Mouse (Mus musculus) ovary, postnatal 10 days (tissue): ENCODE results near the gene Prdx1.

ENCODE experiments used
- DNase-seq: peaks from one replicate; pipeline ENCODE4 v3.0.0; 2022; ENCODE audit warnings: low spot score

The Prdx1 gene

DNA sequence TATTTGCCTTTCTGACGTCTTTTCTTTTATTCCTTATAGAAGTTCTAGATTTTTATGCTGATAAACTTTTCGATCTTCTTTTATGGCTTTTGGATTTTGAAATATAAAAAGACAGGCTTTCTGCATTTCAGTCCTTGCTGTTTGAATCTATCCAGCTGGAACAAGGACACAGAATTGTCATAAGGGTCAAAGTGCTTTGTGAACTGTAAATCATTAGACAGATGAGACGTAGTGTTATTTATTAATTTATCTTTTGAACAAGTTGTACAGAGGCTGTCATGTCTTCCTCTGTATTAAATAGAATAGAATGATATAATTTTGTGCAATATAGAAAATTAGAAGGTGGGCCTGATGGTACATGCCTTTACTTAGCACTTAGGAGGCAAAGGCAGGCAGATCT lies 42.1 kb downstream of the Prdx1 start:
- DNase-seq = no peak

DNA sequence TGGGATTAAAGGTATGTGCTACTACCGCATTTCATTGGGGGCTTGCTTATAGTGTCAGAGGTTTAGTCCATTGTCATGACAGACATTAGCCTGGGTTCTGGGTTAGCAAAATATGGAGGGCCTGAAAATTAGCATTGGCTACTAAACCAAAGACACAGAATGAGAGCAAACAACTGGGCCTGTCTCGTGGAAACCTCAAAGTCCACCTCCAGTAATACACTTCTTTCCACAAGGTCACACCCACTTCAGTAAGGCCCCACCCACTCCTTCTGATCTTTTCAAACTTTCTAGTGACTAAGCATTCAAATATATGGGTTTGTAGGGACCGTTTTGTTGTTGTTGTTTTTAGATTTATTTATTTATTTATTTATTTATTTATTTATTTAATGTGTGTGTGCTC lies 44.2 kb downstream of the Prdx1 start:
- no peak for DNase-seq

DNA sequence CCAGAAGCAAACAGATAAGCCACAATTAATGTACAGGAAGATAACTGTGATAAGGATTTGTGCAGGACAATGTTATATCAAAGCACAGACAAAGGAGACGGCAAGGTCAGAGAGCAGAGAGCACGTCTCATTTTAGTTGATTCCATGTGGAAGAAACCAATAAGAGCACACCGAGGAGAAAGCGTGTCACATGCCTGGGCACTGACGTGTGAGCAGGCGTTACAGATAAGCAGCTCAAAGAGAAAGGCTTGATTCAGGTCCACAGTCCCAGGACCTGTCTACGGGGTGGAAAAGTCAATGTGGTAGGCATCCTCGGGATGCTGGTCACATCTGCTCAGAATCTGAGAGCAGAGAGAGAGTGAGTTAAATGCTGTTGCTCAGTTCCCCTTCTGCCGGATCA lies 45.7 kb downstream of the Prdx1 start:
- DNase-seq = no peak

DNA sequence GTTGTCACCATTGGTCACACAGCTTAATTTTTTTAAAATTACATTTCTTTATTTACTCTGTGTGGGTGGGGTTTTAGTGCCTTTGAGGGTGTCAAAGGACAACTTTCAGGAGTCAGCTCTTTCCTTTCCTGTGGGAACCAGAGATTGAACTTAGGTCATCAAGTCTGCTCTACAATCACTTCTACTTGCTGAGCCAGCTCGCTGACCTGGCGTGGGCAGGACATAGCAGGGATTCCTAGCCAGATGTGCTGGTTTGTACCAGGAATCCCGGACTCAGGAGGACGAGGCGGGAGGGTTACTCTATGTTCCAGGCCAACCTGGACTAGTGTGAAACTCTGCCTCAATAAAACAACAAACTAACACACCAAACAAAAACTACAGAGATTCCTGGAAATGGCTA lies 47.0 kb downstream of the Prdx1 start:
- no peak for DNase-seq

DNA sequence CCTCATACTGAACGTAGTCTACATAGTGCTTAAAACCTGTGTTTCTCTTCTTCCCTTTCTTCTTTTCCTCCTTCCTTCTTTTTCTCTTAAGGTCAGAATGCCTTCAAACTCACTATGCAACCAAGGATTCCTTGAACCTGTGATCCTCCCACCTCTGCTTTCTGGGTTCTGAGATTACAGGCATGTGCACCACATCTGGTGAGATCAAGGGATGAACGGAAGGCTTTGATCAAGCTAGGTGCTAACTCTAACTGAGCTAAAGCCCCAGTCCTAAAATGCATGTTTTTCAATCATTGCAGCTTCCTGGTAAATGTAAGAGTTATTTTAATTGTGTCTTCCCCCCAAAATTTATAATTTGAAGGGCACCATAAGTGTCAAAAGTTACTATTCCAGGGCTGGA lies 49.7 kb downstream of the Prdx1 start:
- no peak for DNase-seq

DNA sequence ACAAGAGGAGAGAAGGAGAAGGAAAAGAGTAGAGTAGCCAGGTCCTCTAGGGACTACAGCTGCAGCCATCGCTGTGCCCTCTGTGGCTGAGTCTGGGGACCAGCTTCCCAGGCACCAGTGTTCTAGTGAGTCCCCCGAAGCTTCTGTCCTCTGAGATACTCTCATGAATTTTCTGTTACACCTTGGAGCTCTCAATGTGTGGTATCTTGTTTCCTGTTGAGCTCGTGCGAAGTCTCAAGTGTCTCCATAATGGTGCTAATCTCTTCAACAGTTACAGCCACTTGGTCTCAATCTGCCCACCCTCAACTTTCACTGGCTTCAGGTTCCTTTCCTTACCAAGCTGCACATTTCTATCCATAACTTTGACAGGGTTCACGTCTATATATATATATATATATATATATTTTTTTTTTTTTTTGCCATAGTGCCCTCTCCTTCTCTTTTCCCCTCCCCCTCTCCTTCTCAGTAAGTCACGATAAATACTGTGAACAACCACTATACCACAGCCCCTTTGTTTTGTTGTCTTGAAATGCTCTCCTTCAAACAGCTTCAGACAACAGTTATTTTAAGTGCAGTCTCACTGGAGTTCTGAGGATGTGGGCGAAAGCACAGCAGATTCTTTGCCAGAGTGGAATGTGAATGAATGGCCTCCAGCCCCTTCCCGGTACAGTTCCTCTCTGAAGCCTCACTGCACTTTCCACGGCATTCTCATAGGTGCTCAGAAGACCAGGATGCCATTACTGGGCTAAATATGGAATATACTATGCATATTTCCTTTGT lies 53.8 kb downstream of the Prdx1 start:
- DNase-seq = no peak

DNA sequence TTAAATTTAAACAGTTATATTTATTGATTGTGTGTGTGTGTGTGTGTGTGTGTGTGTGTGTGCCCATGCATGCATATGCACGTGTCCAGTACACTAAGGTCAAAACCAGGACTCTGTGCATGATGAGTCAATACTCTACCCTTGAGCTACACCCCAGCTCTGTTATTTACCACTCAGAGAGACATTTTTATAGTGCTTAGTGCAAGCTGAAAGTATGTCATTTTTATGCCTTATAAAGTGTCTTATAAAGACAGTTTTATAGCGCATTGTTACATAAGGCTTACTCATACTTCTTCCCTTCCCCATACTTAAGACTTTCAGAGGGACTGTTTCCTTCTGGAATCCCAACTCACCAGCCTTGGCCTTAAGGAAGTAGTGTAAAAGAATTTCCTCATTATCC lies 64.4 kb downstream of the Prdx1 start:
- DNase-seq = no peak
